Mouse (Mus musculus) gastrocnemius, adult 18-20 months (tissue): ENCODE measurements around the gene Fam205a1. TPM values are rescaled to one million over a fixed set of nuclear protein-coding genes. Genes with fewer than 3 reads are reported as not detected.
"Not testable (repeated sequence)": the region's sequence is repeated elsewhere in the genome, so short reads cannot be mapped to it uniquely, and the experiment has no call there.

Experiments
- DNase-seq: peaks from one replicate; pipeline ENCODE4 v3.0.0; 2021; ENCODE audit warnings: low spot score
- long read RNA-seq, 2 experiments: library from polyadenylated mRNA; stranded (forward); transcript quantifications; one replicate each; pipeline ENCODE4 v2.0.0; 2021
- total RNA-seq, 2 experiments: library from RNA; stranded (reverse); gene quantifications; 2 replicates each; pipeline ENCODE4 v1.2.3; 2021

Gene Fam205a1
- total RNA-seq = not detected
- long read RNA-seq, experiment 1 = 0 reads
- long read RNA-seq, experiment 2 = 0 reads

DNA sequence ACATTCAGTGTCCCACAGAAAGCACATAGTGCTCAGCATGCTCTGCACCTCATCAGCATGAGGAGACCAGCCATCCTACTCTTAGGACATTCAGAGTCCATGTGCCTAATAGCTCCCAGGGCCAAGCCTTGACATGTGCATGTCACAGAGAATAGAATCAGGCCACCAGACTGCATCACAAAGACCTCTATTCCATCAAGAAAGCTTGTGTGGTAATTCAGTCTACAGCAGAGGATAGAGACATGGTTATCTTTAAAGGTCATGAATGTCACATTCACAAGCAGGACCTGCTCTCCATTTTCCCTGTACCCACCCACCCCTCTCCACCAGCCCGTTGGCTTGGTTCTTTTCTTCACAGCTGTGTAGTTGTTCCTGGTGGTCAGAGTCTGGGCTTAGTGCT is at the start of gene Fam205a1:
Gene Fam205a1, minus strand, starts transcription at position 101 of the 400 bp plus-strand sequence.
- not testable (repeated sequence) for DNase-seq

- no peak for DNase-seq
Measured at GRCm38 (mm10) chr4:42902730-42903129, 49.0 kb upstream of the Fam205a1 start.

DNA sequence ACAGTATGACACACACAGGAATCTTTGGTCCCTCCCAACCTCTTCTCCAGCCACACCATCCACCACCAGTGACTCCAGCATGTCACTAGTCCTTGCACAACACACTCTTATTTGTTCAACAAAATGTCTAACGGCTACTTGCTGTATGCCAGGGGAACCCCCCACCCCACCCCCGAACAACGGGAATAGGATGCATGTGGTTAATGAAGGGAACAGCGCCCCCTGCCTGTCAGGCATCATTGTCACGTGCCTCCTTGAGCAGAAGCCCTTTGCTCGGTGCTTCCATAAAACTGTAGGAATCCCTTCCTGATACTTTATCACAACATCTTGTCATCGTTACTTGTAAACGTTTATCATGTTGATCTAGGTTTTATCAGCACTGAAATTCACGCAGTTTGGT is 48.5 kb upstream of the Fam205a1 start:
- DNase-seq = no peak

DNA sequence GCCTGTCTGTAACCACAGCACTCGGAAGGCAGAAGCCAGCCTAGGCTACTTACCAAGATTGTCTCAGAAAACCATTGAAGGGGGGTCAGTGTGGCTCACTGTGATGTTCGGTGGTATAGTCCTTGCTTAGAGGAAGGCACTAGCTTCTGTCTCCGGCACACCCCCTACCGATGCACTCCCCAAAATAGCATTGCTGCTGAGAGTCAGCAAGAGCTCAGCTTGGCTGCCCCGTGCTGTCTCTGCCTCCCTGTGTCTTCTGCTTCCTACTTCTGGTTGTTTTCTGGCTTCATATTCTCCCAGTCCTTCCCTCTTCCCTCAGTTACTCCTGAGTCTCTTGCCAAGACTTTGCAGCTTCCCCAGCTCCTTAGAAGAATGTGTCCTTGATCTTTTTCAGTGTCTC is 47.2 kb upstream of the Fam205a1 start:
- DNase-seq = no peak

GRCm38 (mm10) chr4:42898914-42899313 is 45.2 kb upstream of the Fam205a1 start:
- DNase-seq = no peak

DNA sequence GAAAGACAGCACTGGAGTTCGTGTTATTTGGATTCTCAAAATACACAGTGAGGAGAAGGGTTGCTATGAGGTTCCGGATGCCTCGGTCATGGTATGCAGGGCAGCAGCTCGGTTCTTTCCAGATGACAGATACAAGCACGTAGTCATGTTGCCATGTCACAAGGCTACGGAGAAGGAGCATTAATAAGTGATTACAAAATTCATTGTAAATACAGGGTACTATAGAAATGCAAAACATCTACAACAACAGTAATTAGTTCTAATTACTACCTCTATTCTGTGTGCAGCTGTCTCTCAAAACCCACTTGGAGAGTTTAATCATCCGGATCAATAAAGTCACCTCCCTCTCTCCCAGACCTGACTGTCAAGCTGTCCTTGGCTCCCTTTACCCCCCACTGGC is 41.4 kb upstream of the Fam205a1 start:
- DNase-seq = no peak

GRCm38 (mm10) chr4:42891176-42891575 is 37.5 kb upstream of the Fam205a1 start:
- no peak for DNase-seq

DNA sequence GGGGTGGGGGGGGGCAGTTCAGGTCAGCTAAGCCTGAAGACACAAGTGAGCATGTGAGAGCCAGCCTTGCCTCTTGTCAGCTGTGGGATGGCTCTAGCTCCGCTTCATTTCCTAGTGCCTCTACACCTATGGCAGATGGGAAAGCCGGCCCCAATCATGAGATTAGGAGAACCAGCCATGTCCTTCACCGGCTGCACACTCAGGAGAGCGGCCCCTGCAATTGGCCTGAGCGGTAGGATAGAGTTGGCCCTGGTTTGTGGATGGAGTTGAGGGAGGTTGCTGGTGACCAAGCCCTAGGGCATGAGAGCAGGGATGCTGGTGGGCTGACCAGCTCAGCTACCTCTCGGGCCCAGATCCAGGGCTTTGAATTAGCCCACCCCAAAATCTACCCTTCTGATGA is 35.1 kb upstream of the Fam205a1 start:
- DNase-seq = no peak

DNA sequence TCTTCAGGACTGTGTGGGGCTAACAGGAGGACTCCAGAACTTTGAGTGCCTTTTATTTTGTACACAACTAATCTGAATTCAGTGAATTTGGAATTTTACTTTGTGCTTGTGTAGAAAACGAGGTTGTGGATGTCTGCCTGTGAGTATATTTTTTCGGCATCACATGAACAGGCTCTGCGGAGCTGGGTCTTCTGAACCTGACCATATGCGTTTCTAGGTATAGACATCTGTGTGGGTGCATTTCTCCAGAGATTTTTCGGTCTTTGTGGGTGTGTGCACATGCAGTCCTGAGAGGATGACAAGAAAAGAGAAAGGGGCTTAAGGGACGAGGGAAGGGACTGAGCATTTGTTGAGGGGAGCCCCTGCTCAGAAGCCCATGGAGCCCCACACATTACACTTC is 33.2 kb upstream of the Fam205a1 start:
- DNase-seq = no peak

GRCm38 (mm10) chr4:42880677-42880948 is 26.9 kb upstream of the Fam205a1 start:
- no peak for DNase-seq

GRCm38 (mm10) chr4:42879829-42880676 is 26.4 kb upstream of the Fam205a1 start:
- no peak for DNase-seq

DNA sequence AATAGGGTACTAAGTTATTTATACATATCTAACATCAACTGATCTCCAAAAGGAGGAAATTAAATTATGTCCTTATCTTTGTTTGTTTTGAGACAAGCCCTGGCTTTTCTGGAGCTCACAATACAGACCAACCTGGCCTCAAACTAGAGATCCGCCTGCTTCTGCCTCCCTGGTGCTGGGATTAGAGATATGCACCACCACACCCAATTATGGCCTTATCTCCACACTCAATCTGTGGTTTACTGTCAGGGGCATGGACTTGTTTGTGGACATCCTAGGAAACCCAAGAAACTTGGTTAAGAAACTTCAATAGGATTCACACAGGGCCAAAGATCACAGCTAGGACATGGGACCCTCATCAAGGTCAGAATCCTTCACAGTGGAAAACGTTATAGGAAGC is 24.0 kb upstream of the Fam205a1 start:
- DNase-seq = no peak

GRCm38 (mm10) chr4:42876586-42877291 is 23.1 kb upstream of the Fam205a1 start:
- DNase-seq = peak; percentile 65

DNA sequence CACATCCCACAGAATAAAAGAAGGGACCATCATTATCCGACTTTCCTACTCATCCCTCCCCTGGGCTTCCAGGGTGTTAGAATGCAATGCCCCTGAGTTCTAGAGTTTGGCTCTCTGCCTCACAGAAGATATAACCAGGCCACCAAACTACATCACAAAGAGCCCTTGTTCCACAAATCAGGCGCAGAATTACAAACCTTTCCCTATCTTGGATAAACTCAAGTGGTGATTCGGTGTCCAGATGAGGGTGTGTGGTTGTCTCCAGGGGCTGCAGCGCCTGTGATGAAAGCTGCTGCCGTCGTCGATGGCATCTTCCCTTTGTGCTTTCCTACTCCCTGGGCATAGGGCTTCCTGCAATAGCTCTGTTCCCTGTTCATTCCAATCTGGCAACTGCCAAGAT is 20.4 kb upstream of the Fam205a1 start, which contains the start of gene Fam205c:
Gene Fam205c, minus strand, starts transcription at position 101 of the 400 bp plus-strand sequence.
- no peak for DNase-seq

- DNase-seq = no peak
Measured at GRCm38 (mm10) chr4:42872746-42873435, 19.2 kb upstream of the Fam205a1 start.

GRCm38 (mm10) chr4:42872151-42872550 is 18.5 kb upstream of the Fam205a1 start:
- no peak for DNase-seq

DNA sequence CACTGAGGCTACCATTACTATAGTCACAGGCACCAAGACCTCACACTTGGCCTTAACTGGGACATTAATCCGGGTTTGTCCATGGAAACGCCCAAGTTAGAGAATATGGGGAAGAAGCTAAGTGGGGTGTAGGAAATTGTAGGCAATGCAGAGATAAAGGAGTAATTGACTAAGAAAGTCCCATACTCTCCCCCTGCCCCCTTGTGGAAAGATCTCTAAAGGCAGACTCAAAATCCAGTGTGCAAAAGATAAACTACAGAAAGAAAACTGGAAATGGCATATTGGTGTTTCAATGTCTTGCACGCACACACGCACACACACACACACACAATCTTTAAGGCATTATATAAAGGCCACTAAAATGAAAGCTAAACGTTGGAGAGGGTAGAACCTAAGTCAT is 17.1 kb upstream of the Fam205a1 start:
- no peak for DNase-seq

DNA sequence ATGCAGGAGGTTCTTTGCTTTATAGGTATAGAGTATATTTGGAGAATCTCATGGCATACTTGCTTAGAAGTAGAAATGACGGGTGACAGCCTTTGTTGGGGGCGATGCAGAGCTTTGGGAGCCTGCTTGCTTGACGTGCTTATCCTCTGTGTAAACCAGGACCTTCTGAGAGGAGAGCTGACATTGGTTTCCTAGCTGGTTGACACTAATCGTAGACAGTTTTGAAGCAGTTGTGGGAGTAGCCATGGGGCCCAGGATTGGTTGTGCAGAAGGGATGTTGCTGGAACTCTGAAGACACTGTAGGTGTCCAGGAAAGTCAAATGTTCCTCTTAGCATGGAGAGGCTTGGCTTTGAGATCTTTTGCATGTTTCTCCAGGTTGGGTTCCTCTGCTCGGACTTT is 14.5 kb upstream of the Fam205a1 start:
- DNase-seq = no peak

- no peak for DNase-seq
Measured at GRCm38 (mm10) chr4:42867390-42867789, 13.7 kb upstream of the Fam205a1 start.

GRCm38 (mm10) chr4:42863487-42863886 is 9.8 kb upstream of the Fam205a1 start:
- not testable (repeated sequence) for DNase-seq

- DNase-seq = not testable (repeated sequence)
Measured at GRCm38 (mm10) chr4:42860483-42860882, 6.8 kb upstream of the Fam205a1 start.

GRCm38 (mm10) chr4:42856671-42857070 is 3.0 kb upstream of the Fam205a1 start, which contains the start of gene Gm12394:
Gene Gm12394, minus strand, starts transcription at chr4:42856771.
- not testable (repeated sequence) for DNase-seq
